Mouse (Mus musculus): Measurements from ENCODE around the gene 1190005I06Rik.

Gene 1190005I06Rik

GRCm38 (mm10) chr8:120666807-120667470, 19.5 kb upstream of the 1190005I06Rik start:
- no peak for DNase-seq

- peak; percentile 41 for DNase-seq
These were observed 18.5 kb upstream of the 1190005I06Rik start for GRCm38 (mm10) chr8:120665726-120666455.

- no peak for DNase-seq
These were observed 17.1 kb upstream of the 1190005I06Rik start for GRCm38 (mm10) chr8:120664566-120664965.

GRCm38 (mm10) chr8:120657415-120657814, 10.0 kb upstream of the 1190005I06Rik start:
- no peak for DNase-seq

GRCm38 (mm10) chr8:120656322-120657052, 9.1 kb upstream of the 1190005I06Rik start:
- DNase-seq: no peak

GRCm38 (mm10) chr8:120644663-120645062, 2.8 kb downstream of the 1190005I06Rik start:
- peak; percentile 51 for DNase-seq

- DNase-seq: no peak
These were observed 5.3 kb downstream of the 1190005I06Rik start for GRCm38 (mm10) chr8:120642031-120642662.

- no peak for DNase-seq
These were observed 6.2 kb downstream of the 1190005I06Rik start for GRCm38 (mm10) chr8:120641245-120641644.

- peak; percentile 63 for DNase-seq
These were observed 13.0 kb downstream of the 1190005I06Rik start for GRCm38 (mm10) chr8:120634329-120634839.

GRCm38 (mm10) chr8:120633665-120634271, 13.7 kb downstream of the 1190005I06Rik start:
- peak; percentile 29 for DNase-seq

- DNase-seq: no peak
These were observed 14.3 kb downstream of the 1190005I06Rik start for GRCm38 (mm10) chr8:120632969-120633664.

GRCm38 (mm10) chr8:120631441-120632375, 15.7 kb downstream of the 1190005I06Rik start:
- DNase-seq: no peak

- no peak for DNase-seq
These were observed 16.6 kb downstream of the 1190005I06Rik start for GRCm38 (mm10) chr8:120630848-120631247.

GRCm38 (mm10) chr8:120630031-120630430, 17.4 kb downstream of the 1190005I06Rik start:
- DNase-seq: no peak

- no peak for DNase-seq
These were observed 20.1 kb downstream of the 1190005I06Rik start for GRCm38 (mm10) chr8:120627298-120627697.

GRCm38 (mm10) chr8:120626461-120626860, 21.0 kb downstream of the 1190005I06Rik start:
- no peak for DNase-seq

- DNase-seq: no peak
These were observed 23.8 kb downstream of the 1190005I06Rik start for GRCm38 (mm10) chr8:120623608-120624007.

GRCm38 (mm10) chr8:120622161-120622560, 25.3 kb downstream of the 1190005I06Rik start:
- DNase-seq: no peak

- no peak for DNase-seq
These were observed 27.0 kb downstream of the 1190005I06Rik start for GRCm38 (mm10) chr8:120620441-120620840.
